Mouse (Mus musculus): ENCODE measurements around the gene Nxnl1.
A peak's percentile ranks its signal among the peaks of the same experiment; 100 is the strongest.

The Nxnl1 gene

DNA sequence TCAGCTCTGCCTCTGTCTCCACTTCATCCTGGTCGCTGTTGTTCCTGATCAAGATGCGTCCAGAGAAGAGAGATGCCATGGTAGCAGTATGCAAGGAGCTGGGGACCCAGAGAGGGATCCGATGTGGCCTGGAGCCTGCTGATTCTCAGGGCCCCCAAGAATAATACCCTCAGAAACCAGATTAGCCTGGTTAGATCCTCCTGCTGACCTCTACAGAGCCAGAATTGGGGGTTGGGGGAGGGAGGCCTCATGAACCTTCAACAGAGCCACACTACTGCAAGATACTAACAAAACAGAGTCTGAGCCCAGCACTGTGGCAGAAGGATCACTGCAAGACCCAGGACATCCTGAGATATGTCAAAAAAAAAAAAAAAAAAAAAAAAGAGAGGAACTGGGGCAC, at the start of gene Nxnl1:
Nxnl1 (minus strand) TSS at position 101 of the 400 bp plus-strand sequence.
- DNase-seq (ENCODE audit: low read depth) = no peak

DNA sequence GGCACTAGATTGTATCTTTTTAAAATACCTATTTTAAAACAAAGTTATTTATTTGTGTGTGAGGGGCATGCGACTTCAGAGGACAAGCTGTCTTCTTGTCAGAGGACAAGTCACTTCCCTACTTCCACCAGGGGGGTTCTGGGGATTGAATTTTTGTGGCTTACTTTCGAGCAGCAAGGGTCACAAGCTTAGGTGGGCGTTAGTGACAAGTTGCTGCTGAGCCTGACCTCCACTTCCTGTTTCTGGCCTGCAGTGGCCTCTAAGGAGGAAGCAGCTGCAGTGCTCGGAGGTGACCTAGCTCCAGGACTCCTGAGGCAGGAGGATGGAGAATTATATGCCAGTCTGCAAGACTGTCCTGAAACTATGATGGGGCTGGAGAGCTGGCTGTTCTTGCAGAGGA, 47.0 kb upstream of the Nxnl1 start:
- DNase-seq (ENCODE audit: low read depth) = no peak

DNA sequence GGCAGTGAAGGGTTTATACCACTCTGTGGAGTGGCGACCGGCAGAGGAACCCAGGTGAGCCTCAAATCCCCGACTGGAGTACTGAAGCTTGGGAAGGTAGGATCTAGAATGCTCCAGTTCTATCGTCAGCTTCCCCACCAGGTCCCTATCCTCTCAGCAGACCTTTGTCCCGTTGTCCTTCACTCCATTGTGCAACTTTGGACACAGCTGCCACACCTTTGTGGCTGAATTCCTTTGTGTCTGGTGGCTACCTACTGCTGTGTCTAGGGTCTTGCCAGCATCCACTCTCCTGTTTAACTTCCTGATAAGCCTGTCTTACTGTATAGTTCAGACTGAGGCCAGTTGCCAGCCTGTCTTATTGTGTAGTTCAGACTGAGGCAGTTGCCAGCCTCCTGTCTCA, 45.7 kb upstream of the Nxnl1 start:
- no peak for DNase-seq (ENCODE audit: low read depth)

DNA sequence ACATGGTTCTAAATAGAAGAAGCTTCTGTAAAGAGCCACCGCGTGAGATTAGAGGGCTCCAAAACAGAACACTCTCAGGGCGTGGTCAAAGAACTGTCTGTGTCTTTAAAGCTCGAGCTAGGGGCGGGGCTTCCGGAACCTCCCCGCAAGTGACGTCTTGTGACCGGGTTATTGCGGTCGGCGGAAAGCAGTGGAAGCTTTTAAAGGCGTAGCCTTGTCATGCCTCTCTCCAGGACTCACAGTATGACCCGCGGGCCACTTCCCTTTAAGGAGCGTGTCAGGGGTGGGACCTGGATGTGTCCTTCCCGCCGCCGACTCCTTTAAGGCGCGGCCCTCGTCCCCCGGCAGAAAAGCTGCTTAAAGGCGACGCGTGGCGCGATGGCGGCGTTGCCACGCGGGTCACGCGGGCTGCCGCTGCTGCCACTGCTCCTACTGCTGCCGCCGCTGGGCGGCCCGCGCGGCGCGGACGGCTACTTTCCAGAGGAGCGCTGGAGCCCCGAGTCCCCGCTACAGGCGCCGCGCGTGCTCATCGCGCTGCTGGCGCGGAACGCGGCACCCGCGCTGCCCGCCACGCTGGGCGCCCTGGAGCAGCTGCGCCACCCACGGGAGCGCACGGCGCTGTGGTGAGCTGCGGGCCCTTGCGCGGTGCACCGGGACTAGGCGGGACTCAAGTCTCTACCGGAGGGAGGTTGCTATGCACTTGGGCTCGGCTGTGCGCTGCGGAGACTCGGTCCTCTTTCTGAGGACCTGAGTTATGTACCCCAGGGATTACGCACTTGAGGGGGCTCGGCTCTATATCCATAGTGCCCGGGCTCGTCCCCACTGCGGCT, 44.6 kb upstream of the Nxnl1 start, which contains the start of gene Colgalt1:
Colgalt1 (plus strand) TSS at position 177 of the 830 bp plus-strand sequence.
- peak; percentile 97 for DNase-seq (ENCODE audit: low read depth)

DNA sequence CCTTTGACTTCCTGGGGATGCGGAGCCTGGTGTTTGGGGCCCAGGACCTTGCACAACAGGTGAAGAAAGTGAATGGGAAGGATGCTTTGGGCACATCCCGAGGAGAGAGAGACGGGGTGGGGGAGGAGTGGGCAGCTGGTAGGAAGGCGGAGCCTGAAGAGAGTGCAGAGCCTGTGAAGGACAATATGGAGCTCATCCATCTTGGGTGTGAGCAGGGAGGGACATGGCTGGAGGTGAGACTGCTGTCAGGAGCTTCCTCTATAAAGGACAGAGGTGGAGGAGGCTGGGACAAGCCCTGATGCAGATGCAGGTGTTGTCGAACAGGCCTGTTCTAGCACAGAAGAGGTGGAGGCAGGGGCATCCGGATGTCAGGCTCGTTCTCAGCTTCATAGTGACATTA, 37.6 kb upstream of the Nxnl1 start:
- no peak for DNase-seq (ENCODE audit: low read depth)

DNA sequence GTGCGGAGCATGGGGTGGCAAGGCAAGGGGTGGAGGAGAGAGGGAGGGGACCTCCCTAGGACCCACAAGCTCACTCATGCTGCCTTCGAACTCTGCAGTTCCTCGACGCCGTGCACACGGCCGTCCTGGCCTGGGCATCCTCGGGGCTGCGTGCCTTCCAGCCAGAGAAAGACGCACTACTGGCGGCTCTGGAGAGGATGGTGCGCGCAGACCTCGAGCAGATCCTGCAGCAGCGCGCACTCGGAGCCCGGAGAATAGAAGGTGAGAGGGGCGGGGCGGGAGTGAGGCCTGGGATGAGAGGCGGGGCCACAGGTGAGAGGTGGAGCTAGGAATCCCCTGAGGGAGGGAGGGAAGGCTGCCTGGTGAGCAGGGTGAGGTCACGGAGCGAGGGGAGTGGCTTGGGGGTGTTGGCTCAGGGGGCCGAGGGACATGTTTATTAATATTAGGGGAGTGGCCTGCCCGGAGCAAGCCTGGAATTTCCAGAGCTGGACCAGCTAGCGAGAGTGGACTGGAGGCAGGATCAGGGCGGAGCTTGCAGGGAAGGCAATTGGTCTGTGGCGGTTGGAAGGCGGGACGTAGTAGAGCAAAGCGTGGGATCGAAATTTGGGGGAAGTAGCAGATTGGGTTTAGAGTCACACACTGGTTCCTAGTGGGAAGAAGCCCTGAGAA, 36.4 kb upstream of the Nxnl1 start:
- DNase-seq (ENCODE audit: low read depth) = peak; percentile 28

DNA sequence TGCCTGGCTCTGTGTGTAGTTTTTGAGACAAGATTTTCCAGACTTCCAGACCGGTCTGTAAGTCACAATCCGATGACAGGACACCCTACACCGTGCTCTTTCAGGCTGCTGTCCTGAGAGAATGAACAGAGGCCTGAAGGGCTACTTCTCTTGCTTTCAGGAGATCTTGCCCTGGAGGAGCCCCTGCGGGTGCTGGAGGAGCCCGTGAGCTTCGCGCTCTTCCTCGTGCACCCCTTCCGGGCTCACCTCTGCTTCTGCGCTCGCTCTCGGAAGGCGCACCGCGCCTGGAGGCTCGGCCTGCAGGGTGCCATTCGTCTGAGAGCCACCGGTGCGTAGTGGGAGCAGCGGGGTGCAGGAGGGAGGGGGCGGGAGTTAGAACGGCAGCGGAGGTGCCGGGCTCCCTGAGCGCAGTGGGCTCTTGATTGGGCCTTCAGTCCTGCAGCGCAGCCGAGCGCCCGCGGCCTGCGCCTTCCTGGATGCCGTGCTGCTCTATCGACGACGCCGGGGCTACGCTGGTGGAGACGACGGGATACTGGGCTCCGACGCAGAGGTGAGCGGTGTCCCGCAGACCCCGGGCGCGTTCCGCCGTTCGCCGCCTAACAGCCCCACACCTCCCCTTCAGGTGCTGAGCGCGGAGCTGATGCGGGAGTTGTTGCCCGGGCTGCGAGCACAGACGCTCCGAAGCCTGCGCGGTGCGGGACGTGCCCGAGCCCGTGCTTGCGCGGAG, 35.7 kb upstream of the Nxnl1 start:
- DNase-seq (ENCODE audit: low read depth) = no peak

DNA sequence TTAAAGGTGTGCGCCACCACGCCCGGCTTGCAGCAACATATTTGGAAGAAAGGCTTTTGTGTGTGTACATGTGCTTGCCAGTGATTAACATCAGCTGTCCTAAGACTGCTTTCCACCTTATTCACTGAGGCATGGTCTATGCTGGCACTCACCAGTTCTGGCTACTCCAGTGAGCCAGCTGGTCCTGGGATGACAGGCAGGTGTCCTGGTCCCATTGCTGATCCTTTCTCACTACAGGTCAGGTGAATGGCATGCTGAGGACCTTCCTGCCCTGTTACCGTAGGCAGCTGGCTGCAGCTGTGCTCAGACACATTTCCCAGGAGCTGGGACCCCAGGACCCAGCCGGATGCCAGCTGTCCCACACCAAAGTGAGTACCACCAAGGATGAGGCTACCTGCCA, 32.4 kb upstream of the Nxnl1 start:
- DNase-seq (ENCODE audit: low read depth) = no peak

DNA sequence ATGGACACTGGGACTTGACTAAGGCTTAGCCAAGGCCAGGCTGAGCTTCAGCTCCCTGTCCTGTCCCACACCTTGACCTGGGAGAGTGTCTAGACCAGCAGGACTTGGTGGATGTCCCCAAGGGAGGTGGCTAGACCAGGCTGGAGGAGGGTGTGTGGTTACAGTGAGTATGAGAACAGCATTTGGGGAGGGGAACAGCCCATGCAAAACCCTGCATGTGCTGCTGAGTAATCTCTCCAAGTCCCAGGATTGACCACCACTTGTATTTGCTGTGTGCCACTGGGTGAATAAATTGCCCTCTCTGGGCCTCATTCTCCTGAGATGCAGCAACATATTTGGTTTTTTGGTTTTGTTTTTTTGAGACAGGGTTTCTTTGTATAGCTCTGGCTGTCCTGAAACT, 32.0 kb upstream of the Nxnl1 start:
- DNase-seq (ENCODE audit: low read depth) = no peak

DNA sequence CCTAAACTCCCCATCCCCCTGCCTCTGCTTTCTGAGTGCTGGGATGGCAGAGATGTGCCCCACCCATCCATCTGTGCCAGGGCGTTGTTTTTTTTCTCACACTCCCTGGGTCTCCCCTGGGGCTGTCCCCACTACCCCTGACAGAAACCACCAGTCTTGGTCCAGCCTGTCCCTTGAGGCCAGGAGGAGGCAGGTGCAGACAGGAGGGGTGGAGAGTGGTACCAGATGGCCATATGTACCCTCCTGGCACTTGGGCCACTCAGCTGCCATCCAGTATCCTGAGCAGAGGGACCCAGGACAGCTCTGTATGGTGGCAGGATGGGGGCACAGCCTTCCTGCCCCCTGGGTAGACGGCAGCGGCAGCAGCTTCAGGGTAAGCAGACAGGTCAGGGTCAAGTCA, 31.1 kb upstream of the Nxnl1 start, which contains the start of gene Fam129c:
Fam129c (plus strand) TSS at position 198 of the 400 bp plus-strand sequence.
- no peak for DNase-seq (ENCODE audit: low read depth)

DNA sequence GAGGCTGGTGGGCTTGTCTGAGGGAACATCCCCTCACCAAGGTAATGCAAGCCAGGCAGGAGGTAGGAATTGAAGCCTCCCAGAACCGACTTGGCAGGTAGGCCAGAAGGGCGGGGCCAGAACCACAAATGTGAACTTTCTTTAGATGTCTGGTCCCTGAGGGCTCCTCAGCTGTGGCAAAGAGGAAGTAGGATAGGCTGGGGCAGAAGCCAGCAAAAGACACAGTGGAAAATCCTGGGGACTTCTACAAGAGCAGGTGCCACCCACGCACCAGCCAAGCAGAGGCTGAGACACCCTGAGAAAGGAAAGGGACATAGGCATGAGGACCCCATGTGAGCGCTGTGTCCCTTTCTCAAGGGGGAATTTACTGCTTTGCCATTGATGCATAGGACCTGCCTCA, 30.4 kb upstream of the Nxnl1 start:
- DNase-seq (ENCODE audit: low read depth) = no peak

DNA sequence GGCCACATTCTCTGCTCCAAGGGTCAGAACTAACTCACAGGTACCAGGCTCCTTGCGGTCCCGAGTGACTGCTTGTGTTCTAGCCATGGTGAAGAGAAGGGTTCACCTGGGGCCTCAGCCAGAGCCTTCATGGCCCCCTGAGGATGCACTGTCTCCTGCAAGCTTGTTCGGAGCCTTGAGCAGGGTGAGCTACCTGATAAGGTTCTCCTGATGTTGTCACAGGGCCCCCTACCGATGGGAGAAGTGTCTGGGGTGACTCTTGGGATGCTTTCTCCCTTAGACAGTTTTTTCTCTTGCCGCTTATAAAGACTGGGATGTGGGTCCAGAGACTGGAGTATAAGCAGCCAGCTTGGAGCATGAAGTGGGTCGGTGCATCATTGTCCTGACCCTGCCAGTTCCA, 30.0 kb upstream of the Nxnl1 start:
- no peak for DNase-seq (ENCODE audit: low read depth)

DNA sequence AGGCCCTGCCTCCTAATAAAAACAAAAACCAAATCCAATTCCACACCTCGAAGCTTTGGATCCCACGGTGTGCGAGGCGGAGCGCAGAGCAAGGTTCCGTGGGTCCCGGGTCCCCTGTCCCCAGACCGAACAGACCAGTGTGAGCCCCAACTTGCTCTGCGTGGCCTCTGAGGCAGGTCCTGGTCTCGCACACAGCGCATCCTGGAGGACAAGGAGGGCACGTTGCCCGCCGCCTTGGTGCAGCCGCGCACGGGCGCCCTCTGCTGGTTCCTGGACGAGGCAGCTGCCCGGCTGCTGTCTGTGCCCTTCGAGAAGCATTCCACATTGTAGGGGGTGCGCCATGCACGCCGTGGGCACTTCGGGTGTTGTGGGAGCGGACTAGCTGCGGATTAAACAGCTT, 29.5 kb upstream of the Nxnl1 start:
- DNase-seq (ENCODE audit: low read depth) = no peak

DNA sequence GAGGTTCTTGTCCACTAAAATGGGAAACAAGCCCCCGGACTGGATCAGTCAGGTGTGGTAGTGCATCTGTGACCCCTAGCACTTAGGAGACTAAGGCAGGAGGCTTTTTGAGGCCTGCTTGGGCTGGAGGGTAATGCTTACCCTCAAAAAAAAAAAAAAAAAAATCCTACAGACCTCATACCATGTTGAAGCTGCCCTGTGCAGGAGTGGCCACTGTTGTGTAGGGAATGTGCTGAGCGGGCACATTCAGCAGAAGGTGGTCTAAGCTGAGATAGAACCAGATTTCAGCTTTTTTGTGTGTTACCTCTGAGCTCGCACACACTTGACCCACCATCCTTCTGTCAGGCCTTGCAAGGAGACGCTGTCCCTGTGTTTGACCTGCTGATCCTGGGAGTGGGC, 27.9 kb upstream of the Nxnl1 start:
- no peak for DNase-seq (ENCODE audit: low read depth)

DNA sequence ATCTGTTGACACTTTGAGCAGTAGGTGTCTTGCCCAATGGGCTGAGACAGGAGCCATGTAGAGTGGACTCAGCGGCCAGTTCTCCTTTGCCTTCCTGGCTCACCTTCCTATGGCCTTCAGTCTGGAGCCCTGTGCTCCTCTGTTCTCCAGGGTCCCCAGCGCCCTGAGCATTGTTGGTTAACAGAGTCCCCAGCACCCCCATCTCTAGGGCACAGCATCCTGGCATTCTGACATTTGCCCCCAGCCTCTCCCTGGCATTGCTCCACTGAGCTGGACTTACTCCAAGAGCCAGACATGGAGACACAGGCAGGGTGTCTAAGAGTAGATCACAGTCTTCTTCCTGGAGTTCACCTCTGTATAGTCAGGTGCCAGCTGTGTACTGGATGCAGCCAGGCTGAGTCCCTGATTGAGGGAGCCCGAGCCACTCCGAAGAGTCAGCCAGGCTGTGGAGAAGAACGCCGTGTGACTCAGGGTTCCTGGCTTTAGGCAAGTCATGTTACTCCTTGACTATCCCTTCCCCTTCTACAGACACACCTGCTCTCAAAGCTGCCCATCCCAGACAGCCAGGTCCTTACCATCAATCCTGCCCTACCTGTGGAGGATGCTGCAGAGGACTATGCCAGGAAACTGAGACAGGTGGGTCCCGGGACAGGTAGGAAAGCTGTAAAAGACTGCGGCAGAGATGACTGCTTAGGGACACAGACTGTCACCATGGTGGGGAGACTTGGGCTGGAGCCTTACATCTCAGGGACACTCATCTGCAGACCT, 27.3 kb upstream of the Nxnl1 start:
- DNase-seq (ENCODE audit: low read depth) = no peak

DNA sequence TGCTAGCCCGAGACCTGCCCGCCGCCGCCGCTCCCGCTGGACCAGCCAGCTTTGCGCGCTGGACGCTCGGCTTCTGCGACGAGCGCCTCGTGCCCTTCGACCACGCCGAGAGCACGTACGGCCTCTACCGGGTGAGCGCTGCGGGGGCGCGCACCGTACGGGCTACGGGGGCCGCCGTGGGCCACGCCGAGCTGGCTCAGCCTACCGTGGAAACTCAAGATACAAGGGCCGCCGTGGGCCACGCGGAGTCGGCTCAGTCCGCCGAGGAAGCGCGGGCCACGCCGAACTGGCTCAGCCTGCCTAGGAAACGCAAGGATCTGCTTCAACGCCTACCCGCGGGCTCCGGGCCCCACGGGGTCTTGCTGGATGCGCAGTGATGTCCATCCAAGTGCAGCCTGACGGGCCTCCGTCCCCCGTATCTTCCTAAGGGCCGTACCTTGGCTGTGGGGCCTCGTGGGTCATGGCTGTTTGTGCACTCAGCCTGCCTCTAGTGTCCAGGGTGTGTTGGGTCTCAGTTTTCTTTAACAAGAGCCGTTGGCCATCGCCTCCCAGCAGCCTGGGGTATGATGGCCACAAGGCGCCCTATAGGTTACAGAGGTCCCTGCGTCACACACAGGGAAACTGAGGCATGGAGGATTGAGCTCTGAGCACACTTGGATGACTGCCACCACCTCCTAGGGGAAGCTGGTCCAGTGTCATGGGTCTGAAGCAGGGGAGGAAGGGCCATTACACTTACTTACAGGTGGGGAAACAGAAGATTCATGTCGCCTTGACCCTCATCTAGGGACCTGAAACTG, 26.2 kb upstream of the Nxnl1 start:
- DNase-seq (ENCODE audit: low read depth) = no peak

DNA sequence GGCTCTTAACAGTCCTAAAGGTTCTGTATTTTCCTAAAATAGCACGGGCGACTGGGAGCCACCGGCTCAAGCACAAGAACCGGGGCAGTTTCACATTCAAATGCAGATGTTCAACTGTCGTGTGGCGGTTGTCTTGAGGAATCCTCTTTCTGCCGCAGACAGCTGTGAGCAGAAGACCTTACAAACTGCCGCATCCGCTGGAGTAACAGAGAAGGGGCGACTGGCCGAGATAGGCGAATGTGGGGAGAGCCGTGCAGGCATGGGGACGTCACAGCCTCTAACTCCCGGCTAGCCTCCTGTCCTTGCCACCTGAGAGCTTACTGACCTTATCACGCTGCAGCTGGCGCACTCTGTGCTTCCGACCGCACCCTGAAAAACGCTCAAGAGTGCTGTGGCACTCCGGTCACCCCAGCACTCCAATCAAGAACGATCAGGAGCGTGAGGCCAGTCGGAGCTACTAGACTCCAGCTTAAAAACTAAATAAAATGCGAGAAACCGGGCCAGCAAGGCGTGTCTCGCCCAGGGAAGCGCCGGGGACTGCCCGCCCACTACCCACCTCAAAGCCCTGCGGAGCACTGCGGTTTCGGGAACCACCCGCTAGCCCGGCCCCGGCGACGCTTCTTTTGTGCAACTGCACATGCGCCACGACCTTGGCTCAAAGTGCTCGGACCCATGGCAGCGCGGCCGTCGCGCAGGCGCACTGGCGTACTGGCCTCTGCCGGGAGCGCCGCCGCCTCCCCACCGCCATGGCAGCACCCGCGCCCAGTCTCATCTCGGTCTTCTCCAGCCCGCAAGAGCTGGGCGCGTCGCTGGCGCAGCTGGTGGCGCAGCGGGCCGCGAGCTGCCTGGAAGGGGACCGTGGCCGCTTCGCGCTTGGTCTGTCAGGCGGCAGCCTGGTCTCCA, 25.3 kb upstream of the Nxnl1 start, which contains the start of gene Pgls:
Pgls (plus strand) TSS at position 706 of the 903 bp plus-strand sequence.
- DNase-seq (ENCODE audit: low read depth) = peak; percentile 73

DNA sequence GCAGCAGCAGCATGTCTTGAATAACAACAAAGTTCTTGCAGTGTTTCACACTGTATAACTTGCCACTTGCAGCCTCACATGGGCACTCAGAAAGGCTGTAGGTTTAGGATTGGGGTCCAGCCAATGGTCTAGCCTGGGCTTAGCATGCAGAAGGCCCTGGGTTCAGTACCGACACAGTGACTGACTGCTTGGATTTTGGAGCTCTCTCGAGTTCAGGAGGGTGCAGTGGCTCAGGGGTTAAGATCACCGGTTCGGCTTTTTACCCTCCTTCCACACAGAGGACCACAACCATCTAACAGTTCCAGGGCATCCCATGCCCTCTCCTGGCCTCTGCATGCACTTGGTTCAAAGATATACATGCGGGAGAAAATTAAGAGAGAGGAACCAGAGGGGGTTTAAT, 24.6 kb upstream of the Nxnl1 start:
- DNase-seq (ENCODE audit: low read depth) = no peak

DNA sequence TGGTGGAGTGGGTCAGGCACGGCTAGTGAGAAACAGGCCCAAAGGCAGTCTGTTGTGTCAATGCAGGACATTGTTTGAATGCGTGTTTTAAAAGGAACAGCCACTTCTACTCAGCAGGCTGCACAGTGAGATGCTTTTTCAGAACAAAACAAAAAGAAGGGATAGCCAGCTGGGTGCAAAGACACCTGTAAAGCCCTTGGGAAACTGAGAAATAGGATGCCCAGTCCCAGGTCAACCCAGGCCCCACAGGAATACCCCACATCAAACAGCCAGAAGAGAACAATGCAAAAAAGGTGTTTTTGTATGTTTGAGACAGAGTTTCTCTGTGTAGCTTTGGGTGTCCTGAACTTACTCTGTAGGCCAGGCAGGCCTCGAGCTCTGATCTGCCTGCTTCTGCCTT, 22.4 kb upstream of the Nxnl1 start:
- DNase-seq (ENCODE audit: low read depth) = no peak

DNA sequence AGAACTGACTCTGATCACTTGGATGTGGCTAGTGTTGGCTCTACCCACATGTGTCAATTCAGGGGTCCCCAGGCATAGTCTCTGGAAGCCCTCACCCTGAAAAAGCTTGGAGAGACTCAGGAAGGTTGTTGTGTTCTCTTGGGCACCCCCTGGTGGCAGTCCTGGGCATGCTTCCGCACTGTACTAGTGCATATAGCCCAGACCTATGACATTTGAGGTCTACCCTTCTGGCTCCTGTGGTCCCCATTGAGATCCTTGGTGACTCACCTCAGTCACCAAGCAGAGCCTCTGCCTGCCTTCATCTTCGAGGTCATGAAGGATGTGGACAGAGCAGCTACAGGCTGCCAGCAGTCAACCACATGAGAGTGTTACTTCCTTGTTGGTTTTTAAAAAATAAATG, 20.5 kb upstream of the Nxnl1 start:
- DNase-seq (ENCODE audit: low read depth) = no peak
